Mouse (Mus musculus) lung, adult 2 months (tissue): ENCODE measurements around the gene Tbc1d2.

Source experiments
- CTCF ChIP-seq: fragments of 200-500 bp; IDR thresholded peaks from 2 replicates; pipeline ENCODE4 v1.5.1; 2011; ENCODE audit warnings: mild to moderate bottlenecking, low read length, control low read depth; ENCODE audit not compliant: insufficient read depth
- POLR2A ChIP-seq: fragments of 200-500 bp; IDR thresholded peaks from 2 replicates; pipeline ENCODE4 v1.6.1; 2011; ENCODE audit warnings: low read depth, mild to moderate bottlenecking, control low read depth, low read length, borderline replicate concordance; ENCODE audit errors: extremely low read depth

GRCm38 (mm10) chr4:46668620-46669019 is 18.6 kb upstream of the Tbc1d2 start:
- TF ChIP-seq POLR2A (no peak), CTCF (no peak)
